Mouse (Mus musculus) E14TG2a.4 (cell line): ENCODE results near the gene Pcsk6.

Experiments
- H3K27me3 ChIP-seq: 2 replicates; pipeline ENCODE4 v1.6.1; 2014; ENCODE audit warnings: low read length, control low read depth; ENCODE audit not compliant: insufficient read depth
- H3K36me3 ChIP-seq: 2 replicates; pipeline ENCODE4 v1.6.1; 2014; ENCODE audit warnings: low read length, control low read depth; ENCODE audit not compliant: insufficient read depth
- H3K4me1 ChIP-seq: replicated peaks from 2 replicates; pipeline ENCODE4 v1.6.1; 2014; ENCODE audit warnings: low read depth, low read length, control low read depth
- H3K4me3 ChIP-seq: replicated peaks from 2 replicates; pipeline ENCODE4 v1.5.1; 2014; ENCODE audit warnings: mild to moderate bottlenecking, low read length
- H3K9me3 ChIP-seq: 2 replicates; pipeline ENCODE4 v1.6.1; 2014; ENCODE audit warnings: low read length, control low read depth
- CTCF ChIP-seq: conservative IDR thresholded peaks from 2 replicates; pipeline ENCODE4 v1.5.1; 2014; ENCODE audit warnings: low read length
- NANOG ChIP-seq: IDR thresholded peaks from 2 replicates; pipeline ENCODE4 v1.6.1; 2014; ENCODE audit warnings: borderline replicate concordance, low read length, mixed read lengths
- POU5F1 ChIP-seq: IDR thresholded peaks from 2 replicates; pipeline ENCODE4 v1.6.1; 2014; ENCODE audit warnings: low read length, borderline replicate concordance

Pcsk6 gene

DNA sequence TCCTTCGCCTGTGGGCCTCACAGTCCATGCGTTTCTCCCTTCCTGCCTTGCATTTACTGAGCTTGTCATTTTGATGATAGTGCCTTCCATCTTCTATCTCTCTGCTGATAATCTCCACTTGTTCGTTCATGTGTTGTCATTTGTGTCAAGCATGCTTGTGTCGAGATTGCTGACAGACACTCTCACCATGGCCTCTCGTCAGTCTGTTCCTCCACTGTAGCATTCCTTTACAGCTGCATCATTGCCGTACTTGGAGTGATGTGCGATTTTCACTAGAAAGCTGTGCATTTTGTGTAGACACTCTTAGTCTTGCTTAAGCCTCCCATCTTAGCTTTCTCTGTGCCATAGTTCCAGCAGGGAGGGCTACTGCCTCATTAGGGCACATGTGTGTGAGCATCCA is 79.5 kb downstream of the Pcsk6 start:
- H3K4me3 ChIP-seq = no peak overlapping the region
- TF ChIP-seq NANOG = no peak
- no peak for TF ChIP-seq POU5F1
- no peak for TF ChIP-seq CTCF
- peaks cover 17% of the 10 kb centered on the region for H3K36me3 ChIP-seq
- no peaks in the 10 kb centered on the region for H3K9me3 ChIP-seq
- H3K4me1 ChIP-seq = peaks cover 5% of the 10 kb centered on the region
- no peaks in the 10 kb centered on the region for H3K27me3 ChIP-seq

DNA sequence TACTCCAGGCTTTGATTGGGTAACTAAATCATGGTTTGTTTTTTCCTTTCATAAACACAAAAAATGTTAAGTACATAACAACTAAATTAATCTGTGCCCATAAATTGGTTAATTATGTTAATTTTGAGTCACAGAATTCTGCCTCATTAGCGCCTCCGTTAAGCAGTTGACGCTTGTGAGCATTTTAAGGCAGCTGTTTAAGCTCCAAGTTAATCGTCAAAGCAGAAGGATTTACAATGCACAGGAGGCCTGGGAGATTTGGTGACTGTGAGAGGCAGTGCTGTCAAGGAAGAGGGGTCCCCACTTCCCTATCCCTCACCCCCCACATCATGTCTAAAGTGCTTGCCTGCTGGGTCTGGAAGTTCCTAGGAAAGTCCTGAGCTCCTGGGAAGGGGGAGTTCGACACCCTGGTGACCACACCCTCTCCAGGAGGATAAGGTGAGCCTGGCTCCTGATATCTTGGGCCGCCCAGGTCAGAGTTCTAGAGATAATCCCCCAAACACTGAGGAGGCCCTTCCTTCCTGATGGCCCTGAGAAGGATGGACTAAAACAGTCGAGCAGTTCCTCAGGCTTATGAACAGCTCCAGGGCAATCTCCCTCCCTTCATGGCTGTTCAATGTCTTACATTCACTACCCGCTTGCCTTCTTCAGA is 83.9 kb downstream of the Pcsk6 start:
- no peak for TF ChIP-seq POU5F1
- no peak for TF ChIP-seq NANOG
- no peak for TF ChIP-seq CTCF
- H3K4me3 ChIP-seq = no peak overlapping the region
- H3K27me3 ChIP-seq = no peaks in the 10 kb centered on the region
- H3K9me3 ChIP-seq = no peaks in the 10 kb centered on the region
- H3K36me3 ChIP-seq = peaks cover 17% of the 10 kb centered on the region
- H3K4me1 ChIP-seq = no peaks in the 10 kb centered on the region

DNA sequence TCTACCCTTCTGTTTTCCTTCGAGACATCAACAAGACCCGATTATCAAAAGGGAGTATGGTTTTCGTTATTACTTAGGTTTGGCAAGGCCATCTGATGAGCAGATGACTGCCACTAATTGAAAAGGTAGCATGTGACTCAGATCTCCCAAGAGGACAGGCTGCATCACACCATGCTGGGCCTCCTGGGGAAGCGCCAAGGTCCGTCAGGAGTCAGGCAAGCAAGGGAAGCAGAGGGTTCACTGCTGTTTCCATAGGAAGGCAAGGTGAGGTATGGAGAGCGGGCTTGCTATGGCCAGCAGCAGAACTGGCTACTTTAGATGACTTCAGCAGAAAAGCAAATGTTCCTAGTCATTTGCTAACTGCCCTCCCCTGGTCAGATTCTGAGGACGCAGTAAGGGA is 84.9 kb downstream of the Pcsk6 start:
- no peaks in the 10 kb centered on the region for H3K9me3 ChIP-seq
- TF ChIP-seq NANOG = no peak
- no peak for TF ChIP-seq POU5F1
- TF ChIP-seq CTCF = no peak
- peaks cover 17% of the 10 kb centered on the region for H3K36me3 ChIP-seq
- no peak overlapping the region for H3K4me3 ChIP-seq
- no peaks in the 10 kb centered on the region for H3K4me1 ChIP-seq
- H3K27me3 ChIP-seq = no peaks in the 10 kb centered on the region

DNA sequence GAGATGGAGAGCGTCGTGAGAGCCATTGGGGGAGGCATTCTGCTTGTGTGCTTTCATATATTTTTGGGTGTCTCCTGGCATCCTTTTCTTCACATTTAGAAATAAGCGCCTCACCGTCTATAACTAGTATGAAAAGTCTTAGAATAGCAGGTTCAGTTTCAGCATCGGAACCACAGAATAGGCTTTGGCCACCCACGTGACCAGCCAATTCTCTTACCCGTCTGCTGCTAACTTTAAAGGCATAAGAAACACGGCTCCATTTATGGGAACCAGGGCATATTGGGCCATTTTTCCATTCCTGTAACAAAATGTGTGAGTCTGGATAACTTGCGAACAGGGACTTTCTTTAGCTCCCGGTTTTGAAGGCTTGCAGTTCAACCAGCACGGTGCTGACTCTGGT is 87.4 kb downstream of the Pcsk6 start:
- Histone ChIP-seq H3K4me3 (no peak overlapping the region), H3K9me3 (no peaks in the 10 kb centered on the region), H3K27me3 (no peaks in the 10 kb centered on the region), H3K4me1 (no peaks in the 10 kb centered on the region), H3K36me3 (peaks cover 21% of the 10 kb centered on the region)
- TF ChIP-seq CTCF = no peak
- no peak for TF ChIP-seq NANOG
- TF ChIP-seq POU5F1 = no peak

DNA sequence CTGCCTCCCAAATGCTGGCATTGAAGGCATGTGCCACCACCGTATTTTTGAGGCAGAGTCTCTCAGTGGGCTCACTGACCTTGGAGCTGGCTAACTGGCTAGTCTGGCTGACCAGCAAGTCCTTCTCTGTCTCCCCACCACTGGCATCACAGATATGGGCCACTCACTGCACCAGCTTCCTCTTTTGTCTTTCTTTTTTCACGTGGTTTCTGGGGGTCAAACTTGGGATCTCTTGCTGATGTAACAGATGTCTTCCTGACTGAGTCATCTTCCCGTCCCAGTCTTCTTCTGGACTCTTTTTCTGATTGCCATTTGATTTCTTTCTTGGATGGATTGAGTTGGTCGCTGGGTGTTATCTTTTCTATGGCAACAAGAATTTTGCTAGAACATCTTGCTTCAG is 93.0 kb downstream of the Pcsk6 start:
- no peaks in the 10 kb centered on the region for H3K9me3 ChIP-seq
- no peaks in the 10 kb centered on the region for H3K27me3 ChIP-seq
- H3K4me1 ChIP-seq = peaks cover 6% of the 10 kb centered on the region; the same call in 1 of the 2 replicates
- no peak for TF ChIP-seq POU5F1
- TF ChIP-seq NANOG = no peak
- no peak for TF ChIP-seq CTCF
- H3K4me3 ChIP-seq = no peak overlapping the region
- H3K36me3 ChIP-seq = peaks cover 24% of the 10 kb centered on the region

DNA sequence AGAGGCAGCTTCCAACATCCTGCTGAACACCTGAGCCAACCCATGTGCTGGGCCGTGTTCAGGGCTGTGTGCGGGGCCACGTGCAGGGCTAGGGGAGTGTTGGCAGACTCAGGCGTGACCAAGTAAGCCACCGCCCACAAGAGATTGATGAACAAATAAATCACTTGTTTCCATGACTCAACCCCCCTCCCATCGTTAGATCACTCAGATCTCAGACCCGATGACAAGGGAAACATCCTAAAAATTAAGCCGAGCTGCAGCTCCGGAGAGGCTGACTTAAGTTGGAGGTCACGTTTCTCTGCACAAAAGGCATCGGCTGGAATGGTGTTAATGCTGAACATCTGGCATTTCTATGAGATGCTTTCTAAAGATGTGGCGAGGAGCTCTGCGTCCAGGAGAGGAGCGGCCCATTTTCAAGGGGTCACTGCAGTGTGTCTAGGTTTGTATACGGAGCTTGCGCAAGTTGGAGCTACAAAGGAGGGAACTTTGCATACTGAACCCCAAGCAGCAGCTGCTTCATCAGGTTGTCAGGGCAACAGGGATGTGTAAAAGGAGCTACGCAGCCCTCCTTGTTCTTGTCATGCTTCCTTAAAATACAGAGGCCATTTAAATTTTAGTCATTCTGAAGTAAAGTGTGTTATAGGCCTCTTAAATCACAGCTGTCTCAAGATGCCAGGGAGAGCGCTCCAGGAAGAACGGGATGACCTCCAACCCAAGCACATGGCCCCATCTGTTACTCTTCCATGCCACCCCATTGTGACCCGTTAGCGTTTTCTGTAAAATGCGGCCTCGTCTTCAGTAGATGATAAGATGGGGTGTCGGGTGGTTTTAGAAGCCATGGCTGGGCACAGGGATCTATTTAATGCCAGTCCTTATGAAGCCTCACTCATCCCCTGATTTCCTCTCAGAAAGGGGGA is 94.0 kb downstream of the Pcsk6 start:
- TF ChIP-seq POU5F1 (no peak), CTCF (no peak), NANOG (no peak)
- peaks cover 30% of the 10 kb centered on the region for H3K36me3 ChIP-seq
- H3K4me3 ChIP-seq = no peak overlapping the region
- H3K9me3 ChIP-seq = no peaks in the 10 kb centered on the region
- peaks cover 6% of the 10 kb centered on the region; the same call in 1 of the 2 replicates for H3K4me1 ChIP-seq
- H3K27me3 ChIP-seq = no peaks in the 10 kb centered on the region

DNA sequence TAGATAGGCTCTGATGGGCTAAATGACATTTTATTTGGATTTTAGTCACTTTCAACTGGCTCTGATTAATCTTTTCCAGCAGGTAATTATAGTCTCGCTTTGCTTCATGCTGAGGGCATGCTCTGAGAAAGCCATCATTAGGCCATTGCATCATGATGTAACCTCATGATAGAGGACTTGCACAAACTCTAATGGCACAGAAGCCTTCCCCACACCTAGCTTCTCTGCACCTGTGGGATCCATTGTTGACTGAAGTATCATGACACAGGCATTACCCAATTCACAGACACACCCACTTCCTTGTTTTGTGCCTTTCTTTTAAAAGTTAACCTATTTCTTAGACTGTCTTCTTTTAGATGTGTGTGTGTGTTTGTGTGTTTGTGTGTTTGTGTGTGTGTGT is 95.7 kb downstream of the Pcsk6 start:
- Histone ChIP-seq H3K36me3 (peaks cover 45% of the 10 kb centered on the region), H3K9me3 (no peaks in the 10 kb centered on the region), H3K4me1 (peaks cover 6% of the 10 kb centered on the region; the same call in 1 of the 2 replicates), H3K4me3 (no peak overlapping the region), H3K27me3 (no peaks in the 10 kb centered on the region)
- TF ChIP-seq CTCF (no peak), POU5F1 (no peak), NANOG (no peak)

DNA sequence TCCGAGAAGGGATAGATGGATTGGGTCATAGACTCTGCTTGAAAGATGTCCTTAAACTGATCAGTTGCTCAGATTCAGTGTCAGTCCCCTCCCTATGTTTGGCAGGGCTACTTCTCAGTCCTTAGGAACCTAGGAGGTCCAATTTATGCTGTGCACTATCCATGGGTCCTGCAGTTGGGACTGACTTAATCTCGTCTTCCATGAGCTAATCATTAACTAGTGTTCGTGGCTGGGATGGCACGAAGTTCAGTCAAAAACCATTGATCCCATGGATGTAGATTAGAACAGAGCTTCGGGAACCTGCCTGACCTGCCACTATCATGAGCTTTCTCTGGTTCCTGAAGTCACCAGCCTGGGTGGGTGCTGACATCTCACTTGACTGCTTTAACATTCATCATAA is 96.6 kb downstream of the Pcsk6 start:
- no peak for TF ChIP-seq NANOG
- no peak for TF ChIP-seq CTCF
- no peak for TF ChIP-seq POU5F1
- Histone ChIP-seq H3K4me1 (peaks cover 6% of the 10 kb centered on the region; the same call in 1 of the 2 replicates), H3K9me3 (no peaks in the 10 kb centered on the region), H3K36me3 (peaks cover 49% of the 10 kb centered on the region), H3K27me3 (no peaks in the 10 kb centered on the region), H3K4me3 (no peak overlapping the region)
